Mouse (Mus musculus) myocyte (in vitro differentiated cells): ENCODE measurements around the gene Dis3l.
"Not testable (repeated sequence)": the region's sequence is repeated elsewhere in the genome, so short reads cannot be mapped to it uniquely, and the experiment has no call there.

Source experiments
- CEBPB ChIP-seq: IDR thresholded peaks from 2 replicates; pipeline ENCODE4 v1.6.1; 2011; ENCODE audit warnings: mild to moderate bottlenecking, moderate library complexity; ENCODE audit not compliant: poor library complexity, insufficient read depth, severe bottlenecking
- MAX ChIP-seq: IDR thresholded peaks from one replicate; pipeline ENCODE4 v1.6.1; 2011; ENCODE audit warnings: low read depth, mild to moderate bottlenecking, control low read depth
- MYOD1 ChIP-seq, 3 experiments: IDR thresholded peaks; one replicate each; pipeline ENCODE4 v1.6.1; 2011; ENCODE audit warnings: control low read depth in 2 of 3, low read depth in 2 of 3, mild to moderate bottlenecking in 2 of 3, moderate library complexity in 1 of 3; ENCODE audit not compliant: insufficient read length in 2 of 3, control insufficient read depth in 1 of 3
- MYOG ChIP-seq, 3 experiments: IDR thresholded peaks; one replicate each; pipeline ENCODE4 v1.6.1; 2011; ENCODE audit warnings: control low read depth in 2 of 3, low read depth in 2 of 3, mild to moderate bottlenecking in 2 of 3; ENCODE audit not compliant: insufficient read length in 2 of 3, control insufficient read depth in 1 of 3, insufficient read depth in 1 of 3
- POLR2A ChIP-seq: IDR thresholded peaks from one replicate; pipeline ENCODE4 v1.6.1; 2011; ENCODE audit warnings: low read depth, mild to moderate bottlenecking, control low read depth, moderate library complexity; ENCODE audit not compliant: insufficient read length
- POLR2AphosphoS2 ChIP-seq: IDR thresholded peaks from one replicate; pipeline ENCODE4 v1.6.1; 2011; ENCODE audit warnings: low read depth, control low read depth; ENCODE audit not compliant: insufficient read length
- REST ChIP-seq: IDR thresholded peaks from one replicate; pipeline ENCODE4 v1.6.1; 2011; ENCODE audit warnings: mild to moderate bottlenecking, control low read depth, moderate library complexity; ENCODE audit not compliant: insufficient read depth, insufficient read length
- TCF12 ChIP-seq: IDR thresholded peaks from one replicate; pipeline ENCODE4 v1.6.1; 2011; ENCODE audit warnings: mild to moderate bottlenecking, control low read depth; ENCODE audit not compliant: poor library complexity, insufficient read depth, severe bottlenecking
- TCF3 ChIP-seq: IDR thresholded peaks from one replicate; pipeline ENCODE4 v1.6.1; 2011; ENCODE audit warnings: low read depth, control low read depth; ENCODE audit not compliant: insufficient read length
- USF1 ChIP-seq: IDR thresholded peaks from one replicate; pipeline ENCODE4 v1.6.1; 2011; ENCODE audit warnings: low read depth, mild to moderate bottlenecking, control low read depth, moderate library complexity

DNA sequence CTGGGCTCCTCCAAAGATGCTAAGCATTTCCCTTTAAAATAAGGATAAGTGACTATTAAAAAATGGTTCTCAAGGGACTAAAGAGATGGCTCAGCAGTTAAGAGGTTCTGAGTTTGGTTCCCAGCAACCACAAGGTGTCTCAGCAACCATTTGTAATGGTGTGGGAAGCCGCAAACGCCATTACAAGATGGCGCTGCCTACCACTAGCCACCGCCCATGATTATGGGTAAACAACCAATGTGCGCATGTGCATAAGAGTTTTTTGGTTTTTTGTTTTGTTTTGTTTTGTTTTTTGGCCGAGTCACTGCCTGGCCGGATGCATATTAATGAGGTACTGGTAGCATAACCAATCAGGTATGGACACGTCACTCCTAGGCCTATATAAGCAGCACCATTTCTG is 72.3 kb downstream of the Dis3l start:
- TF ChIP-seq POLR2A; POLR2AphosphoS2; MAX; CEBPB; MYOD1 (IDR thresholded peaks at IDR 0.05; ENCODE audit: control insufficient read depth in 1 of 3, insufficient read length in 2 of 3, low read depth in 2 of 3); TCF12; MYOG (IDR thresholded peaks at IDR 0.05; ENCODE audit: control insufficient read depth in 1 of 3, insufficient read depth in 1 of 3, insufficient read length in 2 of 3, low read depth in 2 of 3); USF1; REST; TCF3: not testable (repeated sequence)
